Mouse (Mus musculus) macrophage (primary cell): ENCODE data around the gene Met. TPM values are rescaled to one million over a fixed set of nuclear protein-coding genes. Genes with fewer than 3 reads are reported as not detected.

Experiments
- H3K27ac ChIP-seq: fragments of 350-480 bp; formaldehyde crosslinking; 2 replicates; pipeline ENCODE4 v1.9.0; 2021
- H3K36me3 ChIP-seq: fragments of 350-480 bp; formaldehyde crosslinking; 2 replicates; pipeline ENCODE4 v1.9.0; 2021; ENCODE audit errors: inconsistent target
- H3K4me3 ChIP-seq: fragments of 350-480 bp; formaldehyde crosslinking; 2 replicates; pipeline ENCODE4 v1.9.0; 2021; ENCODE audit errors: inconsistent target
- H3K79me2 ChIP-seq: fragments of 350-480 bp; formaldehyde crosslinking; 2 replicates; pipeline ENCODE4 v1.9.0; 2021; ENCODE audit errors: inconsistent target
- WGBS: methylation state at CpG from one replicate; pipeline ENCODE4 v1.1.7; 2026; ENCODE audit warnings: inconsistent platforms; ENCODE audit not compliant: missing documents; 5-methylcytosine and 5-hydroxymethylcytosine counted together
- polyA plus RNA-seq: library from polyadenylated mRNA; stranded (reverse); fragments of 250-400 nt; gene quantifications from 3 replicates; pipeline ENCODE4 v1.2.4, GENCODE M21; 2018; ENCODE audit warnings: inconsistent platforms

The Met gene
- polyA plus RNA-seq, 1 experiment from 2014 or later = 0.79 TPM

- Histone ChIP-seq H3K4me3 (no peak overlapping the region), H3K36me3 (no peaks in the 10 kb centered on the region), H3K27ac (no peak overlapping the region), H3K79me2 (no peaks in the 10 kb centered on the region)
- WGBS = 38% methylated on average over 16 of the region's 16 CpGs
Observed at GRCm38 (mm10) chr6:17589049-17589952, 125.7 kb downstream of the Met start.

- Histone ChIP-seq H3K27ac (no peak overlapping the region), H3K79me2 (no peaks in the 10 kb centered on the region), H3K4me3 (no peak overlapping the region), H3K36me3 (no peaks in the 10 kb centered on the region)
- 54% methylated on average over 8 of the region's 8 CpGs for WGBS
Observed at GRCm38 (mm10) chr6:17589953-17590627, 126.5 kb downstream of the Met start.

GRCm38 (mm10) chr6:17593971-17594370, 130.4 kb downstream of the Met start:
- Histone ChIP-seq H3K4me3 (no peak overlapping the region), H3K79me2 (no peaks in the 10 kb centered on the region), H3K36me3 (no peaks in the 10 kb centered on the region), H3K27ac (no peak overlapping the region)
- WGBS = 75% methylated on average over 2 of the region's 2 CpGs

DNA sequence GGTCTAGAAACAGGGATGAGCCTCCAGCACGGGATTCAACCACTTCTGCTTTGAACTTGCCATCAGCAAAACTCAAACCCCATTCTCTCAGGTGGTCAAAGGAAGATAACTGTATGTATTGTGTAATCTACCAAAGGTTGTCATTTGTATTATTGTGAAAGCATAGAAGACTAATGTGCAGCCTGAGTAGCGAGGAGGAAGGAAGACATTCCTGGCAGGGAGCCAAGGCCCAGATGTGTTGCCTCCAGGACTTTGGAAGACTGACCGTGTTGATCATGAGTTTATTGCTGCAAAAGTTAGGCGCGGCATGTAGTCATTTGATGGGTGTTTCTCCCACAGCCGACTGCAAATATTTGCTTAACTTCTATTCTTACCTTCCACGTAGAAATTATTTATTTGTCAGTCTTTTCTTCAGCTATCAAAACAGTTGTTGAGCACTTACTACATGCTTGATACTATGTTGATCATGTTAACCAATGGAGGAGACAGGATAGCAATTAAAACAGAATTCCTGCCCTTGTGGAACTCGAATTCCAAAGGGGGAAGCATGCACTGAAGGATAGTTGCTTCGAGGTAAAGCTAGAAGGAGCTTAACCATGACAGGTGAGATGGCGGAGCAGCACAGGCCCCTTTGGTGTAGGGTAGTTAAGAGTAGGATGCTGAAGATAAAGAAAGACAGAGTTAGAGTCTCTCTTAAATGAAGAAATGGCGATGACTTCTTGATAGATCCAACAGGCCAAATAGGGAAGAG, 132.3 kb downstream of the Met start:
- Histone ChIP-seq H3K79me2 (no peaks in the 10 kb centered on the region), H3K4me3 (no peak overlapping the region), H3K36me3 (no peaks in the 10 kb centered on the region), H3K27ac (no peak overlapping the region)
- 71% methylated on average over 11 of the region's 11 CpGs for WGBS

- H3K4me3 ChIP-seq = no peak overlapping the region
- H3K36me3 ChIP-seq = no peaks in the 10 kb centered on the region
- WGBS = 68% methylated on average over 5 of the region's 5 CpGs
- H3K27ac ChIP-seq = no peak overlapping the region
- H3K79me2 ChIP-seq = no peaks in the 10 kb centered on the region
Observed at GRCm38 (mm10) chr6:17599373-17599772, 135.8 kb downstream of the Met start.

- H3K27ac ChIP-seq = no peak overlapping the region
- H3K79me2 ChIP-seq = no peaks in the 10 kb centered on the region
- WGBS = 73% methylated on average over 2 of the region's 2 CpGs
- no peaks in the 10 kb centered on the region for H3K36me3 ChIP-seq
- no peak overlapping the region for H3K4me3 ChIP-seq
Observed at GRCm38 (mm10) chr6:17601526-17601925, 137.9 kb downstream of the Met start.

DNA sequence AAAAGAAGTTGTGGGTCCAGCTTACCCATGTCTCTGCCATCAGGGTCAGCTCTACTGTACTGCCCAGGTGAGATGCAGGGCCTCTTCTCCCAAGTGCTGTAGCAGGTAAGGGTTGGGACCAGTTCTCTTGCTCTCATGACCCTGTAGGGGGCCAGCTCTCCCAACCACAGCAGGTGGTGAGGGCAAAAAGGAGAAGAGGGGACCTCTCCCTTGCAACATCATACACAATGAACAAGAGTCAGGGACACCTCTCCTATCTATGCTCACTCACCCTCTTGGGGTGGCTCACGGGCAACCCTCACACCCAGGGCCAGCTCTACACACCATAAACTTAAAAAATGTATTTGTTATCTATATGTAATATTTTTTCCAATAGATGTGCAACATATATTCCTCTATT, 143.3 kb downstream of the Met start:
- Histone ChIP-seq H3K79me2 (no peaks in the 10 kb centered on the region), H3K36me3 (no peaks in the 10 kb centered on the region), H3K4me3 (no peak overlapping the region), H3K27ac (no peak overlapping the region)
- WGBS = 80% methylated on average over 1 of the region's 1 CpGs

DNA sequence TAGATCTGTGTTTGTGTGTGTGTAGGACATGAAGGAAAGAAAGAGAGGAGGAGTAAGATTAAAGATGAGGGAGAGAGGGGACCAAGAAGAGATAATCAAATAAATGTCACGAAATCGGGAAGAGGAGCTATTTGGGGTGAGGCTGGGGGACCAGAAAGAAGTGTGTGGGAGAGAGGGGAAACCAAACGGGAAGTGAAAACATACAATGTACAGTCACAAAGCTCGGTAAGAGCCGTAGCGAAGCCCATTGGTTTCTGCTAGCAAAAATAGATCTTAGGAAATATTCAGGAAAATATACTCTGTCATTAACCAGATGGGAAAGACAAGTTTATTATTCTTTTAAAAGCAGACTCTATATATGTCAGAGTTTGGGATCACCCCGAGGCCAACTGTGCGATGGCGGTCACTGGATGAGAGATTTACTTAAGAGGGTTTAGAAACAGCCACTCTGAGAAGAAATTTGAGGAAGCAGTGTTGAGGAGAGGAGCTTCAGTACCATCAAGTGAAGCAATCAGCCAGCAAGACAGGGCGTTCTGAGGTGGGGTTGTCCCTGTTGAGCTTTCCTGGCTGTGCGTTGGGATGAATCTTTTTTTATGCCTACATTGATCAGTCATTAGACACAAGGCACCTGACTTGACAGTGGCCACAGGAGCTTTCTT, 147.9 kb downstream of the Met start:
- peak overlapping the region; percentile 5; the same call in 1 of the 2 replicates for H3K4me3 ChIP-seq
- 1% methylated on average over 11 of the region's 11 CpGs for WGBS
- peak overlapping the region; percentile 79 for H3K27ac ChIP-seq
- no peaks in the 10 kb centered on the region for H3K36me3 ChIP-seq
- H3K79me2 ChIP-seq = no peaks in the 10 kb centered on the region

DNA sequence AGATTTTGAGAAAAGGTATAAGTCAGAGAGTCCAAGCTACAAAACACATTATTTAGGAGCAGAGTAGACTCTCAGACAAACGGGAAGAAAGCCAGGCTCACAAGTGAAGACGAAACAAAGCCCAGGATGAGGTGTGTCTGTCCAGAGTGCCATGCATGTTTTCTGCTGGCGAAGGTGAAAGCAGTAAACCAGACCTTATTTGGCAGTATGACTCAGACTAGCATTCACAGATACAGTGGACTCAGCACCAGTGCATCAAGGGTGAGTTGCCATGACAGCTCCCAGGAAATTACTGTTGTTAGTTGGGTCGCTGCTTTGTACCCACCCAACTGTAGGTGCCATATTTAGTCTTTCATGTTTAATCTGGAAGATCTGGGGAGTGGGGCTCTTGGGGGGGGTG, 149.1 kb downstream of the Met start:
- H3K79me2 ChIP-seq = no peaks in the 10 kb centered on the region
- no peak overlapping the region for H3K4me3 ChIP-seq
- 78% methylated on average over 4 of the region's 4 CpGs for WGBS

DNA sequence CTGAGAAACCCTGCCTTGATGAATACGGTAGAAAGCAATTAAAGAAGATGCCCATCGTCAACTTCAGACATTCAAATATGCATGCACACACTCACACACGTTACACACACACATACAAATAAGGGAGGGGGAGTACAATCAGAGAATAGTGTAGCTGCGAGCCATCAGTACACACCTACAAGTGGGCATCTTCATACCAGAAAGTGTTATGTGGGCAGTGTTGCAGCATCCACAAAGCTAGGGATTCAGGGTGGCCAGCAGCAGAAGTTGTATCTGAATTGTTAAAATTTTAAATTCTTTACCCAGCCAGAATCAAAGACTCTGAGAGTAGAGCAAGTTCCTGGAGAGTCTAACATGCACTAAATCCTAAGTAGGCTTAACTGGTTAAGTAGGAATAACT, 157.2 kb downstream of the Met start:
- no peaks in the 10 kb centered on the region for H3K36me3 ChIP-seq
- 100% methylated on average over 4 of the region's 4 CpGs for WGBS
- no peak overlapping the region for H3K4me3 ChIP-seq
- H3K27ac ChIP-seq = no peak overlapping the region
- no peaks in the 10 kb centered on the region for H3K79me2 ChIP-seq

More for the DNA sequence above, 149.1 kb downstream of the Met start:
- no peaks in the 10 kb centered on the region for H3K36me3 ChIP-seq
- H3K27ac ChIP-seq = peak overlapping the region; percentile 79

DNA sequence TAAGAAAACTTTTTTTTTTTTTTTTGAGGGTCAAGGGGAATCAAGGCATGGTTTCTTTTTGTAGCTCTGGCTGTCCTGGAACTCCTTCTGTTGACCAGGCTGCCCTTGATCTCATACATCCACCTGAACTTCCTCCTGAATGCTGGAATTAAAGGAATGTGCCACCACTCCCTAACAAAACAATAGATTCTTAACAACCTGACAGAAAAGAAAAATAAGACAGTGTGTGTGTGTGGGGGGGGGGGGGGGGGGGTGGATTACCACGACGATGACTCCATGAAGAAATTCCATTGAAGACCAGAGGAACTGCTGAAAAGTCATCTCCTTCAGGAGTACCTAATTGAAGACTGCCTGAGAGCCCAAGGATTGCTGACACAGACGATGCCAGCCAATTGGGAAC, 157.8 kb downstream of the Met start:
- Histone ChIP-seq H3K27ac (no peak overlapping the region), H3K36me3 (no peaks in the 10 kb centered on the region), H3K79me2 (no peaks in the 10 kb centered on the region), H3K4me3 (no peak overlapping the region)
- 100% methylated on average over 1 of the region's 3 CpGs for WGBS
